8 mouse cellular contexts compared by ENCODE assay signal in the genomic region with DNA sequence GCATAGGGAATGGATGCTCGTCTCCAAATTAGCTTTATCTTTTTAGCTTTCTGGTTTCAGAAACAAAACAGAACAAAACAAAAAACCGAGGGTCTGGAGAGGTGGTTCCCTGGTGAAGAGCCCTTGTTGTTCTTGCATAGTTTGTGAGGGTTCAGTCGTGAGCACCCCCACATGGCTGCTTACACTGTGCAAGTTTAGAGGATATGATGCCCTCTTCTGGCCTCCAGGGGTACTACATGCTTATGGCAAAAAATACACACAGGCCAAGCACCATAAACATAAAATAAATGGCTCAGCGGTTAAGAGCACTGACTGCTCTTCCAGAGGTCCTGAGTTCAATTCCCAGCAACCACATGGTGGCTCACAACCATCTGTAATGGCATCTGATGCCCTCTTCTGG.
A peak's percentile ranks its signal among the peaks of the same experiment; 100 is the strongest.
DNase-seq lines count a peak whose midpoint lies in the region; ATAC-seq lines count a peak whose summit lies in the region.

No protein-coding gene starts in this region.

- no peak overlapping the region for H3K4me3 ChIP-seq in heart, embryonic 10.5 days
- no peak overlapping the region for H3K4me3 ChIP-seq in intestine, embryonic 14.5 days (ENCODE audit: low read depth, low read length)
- H3K4me3 ChIP-seq in midbrain, embryonic 14.5 days (replicated peaks; ENCODE audit: low read depth, low read length) = no peak overlapping the region

- ATAC-seq in intestine, embryonic 14.5 days (replicated peaks; ENCODE audit: low FRiP score, low TSS enrichment, low read depth) = no peak
- no peak; the same call in 1 of the 2 replicates for ATAC-seq in midbrain, embryonic 14.5 days (ENCODE audit: low FRiP score, low TSS enrichment)

- no peak overlapping the region for H3K27ac ChIP-seq in heart, embryonic 10.5 days
- no peak overlapping the region for H3K27ac ChIP-seq in intestine, embryonic 14.5 days (ENCODE audit: low read depth)
- no peak overlapping the region for H3K27ac ChIP-seq in midbrain, embryonic 14.5 days (replicated peaks; ENCODE audit: low read depth, low read length)

- H3K4me2 ChIP-seq in intestine, embryonic 14.5 days (ENCODE audit: low read length) = no peak overlapping the region
- H3K4me2 ChIP-seq in midbrain, embryonic 14.5 days (ENCODE audit: low read length) = no peak overlapping the region

- H3K27me3 ChIP-seq in heart, embryonic 10.5 days (ENCODE audit: insufficient read depth, poor library complexity, severe bottlenecking) = no peaks in the 10 kb centered on the region
- no peaks in the 10 kb centered on the region for H3K27me3 ChIP-seq in intestine, embryonic 14.5 days (replicated peaks; ENCODE audit: control insufficient read depth, insufficient read depth, low read length)
- no peaks in the 10 kb centered on the region for H3K27me3 ChIP-seq in midbrain, embryonic 14.5 days (ENCODE audit: control insufficient read depth, insufficient read depth, low read length)

- DNase-seq in heart, adult 18-20 months = peak; percentile 71 to 84
- no peak for DNase-seq in heart, embryonic 10.5 days (ENCODE audit: low spot score)
- DNase-seq in cerebellum, adult 9-10 months = peak; percentile 34
- peak; percentile 48 to 67 for DNase-seq in frontal cortex, postnatal 10 days (ENCODE audit: low spot score in 2 of 2)
- peak; percentile 80 for DNase-seq in intestine, embryonic 14.5 days (ENCODE audit: low spot score)
- peak; percentile 50 to 64 for DNase-seq in left cerebral cortex, postnatal 36 days (ENCODE audit: low spot score in 2 of 2)
- DNase-seq in midbrain, embryonic 14.5 days = peak; percentile 78
- DNase-seq in spleen, postnatal 36 days (ENCODE audit: low spot score in 2 of 2) = peak; percentile 34 to 54

- WGBS in heart, embryonic 10.5 days = 28% methylated on average over 4 of the region's 4 CpGs
- 21% methylated on average over 4 of the region's 4 CpGs for WGBS in intestine, embryonic 14.5 days
- WGBS in midbrain, embryonic 14.5 days = 21% methylated on average over 4 of the region's 4 CpGs

- no peak overlapping the region for H3K9ac ChIP-seq in intestine, embryonic 14.5 days (ENCODE audit: low read length)
- no peak overlapping the region for H3K9ac ChIP-seq in midbrain, embryonic 14.5 days (replicated peaks; ENCODE audit: low read length)

- H3K9me3 ChIP-seq in heart, embryonic 10.5 days = no peaks in the 10 kb centered on the region
- no peaks in the 10 kb centered on the region for H3K9me3 ChIP-seq in intestine, embryonic 14.5 days (ENCODE audit: control insufficient read depth, low read length)
- H3K9me3 ChIP-seq in midbrain, embryonic 14.5 days (ENCODE audit: control insufficient read depth, low read length) = no peaks in the 10 kb centered on the region

- no peaks in the 10 kb centered on the region for H3K36me3 ChIP-seq in heart, embryonic 10.5 days
- no peaks in the 10 kb centered on the region for H3K36me3 ChIP-seq in intestine, embryonic 14.5 days (ENCODE audit: control insufficient read depth, insufficient read depth, low read length)
- H3K36me3 ChIP-seq in midbrain, embryonic 14.5 days (ENCODE audit: control insufficient read depth, insufficient read depth, low read length) = no peaks in the 10 kb centered on the region

- intact Hi-C loops in left cerebral cortex, postnatal 36 days (cut with DNase I) = loop anchor here (2.0 to 5.0 kb wide), 2 partner anchors 111 to 129 kb away; a partner anchor contains a TSS

- H3K4me1 ChIP-seq in heart, embryonic 10.5 days = 0 out of 2 replicates have a peak, but pooled peaks cover under 1% of the 10 kb centered on the region
- no peaks in the 10 kb centered on the region for H3K4me1 ChIP-seq in intestine, embryonic 14.5 days (replicated peaks; ENCODE audit: control insufficient read depth, insufficient read depth, low read length)
- H3K4me1 ChIP-seq in midbrain, embryonic 14.5 days (ENCODE audit: control insufficient read depth, insufficient read depth, low read length) = no peaks in the 10 kb centered on the region
